Mouse (Mus musculus): ENCODE results near the gene Smarca1. TPM values are rescaled to one million over a fixed set of nuclear protein-coding genes. Genes with fewer than 3 reads are reported as not detected.

Gene Smarca1
- 0.11 and 0.15 TPM in 2 replicates for polyA plus RNA-seq (2012; rRNA removed)

DNA sequence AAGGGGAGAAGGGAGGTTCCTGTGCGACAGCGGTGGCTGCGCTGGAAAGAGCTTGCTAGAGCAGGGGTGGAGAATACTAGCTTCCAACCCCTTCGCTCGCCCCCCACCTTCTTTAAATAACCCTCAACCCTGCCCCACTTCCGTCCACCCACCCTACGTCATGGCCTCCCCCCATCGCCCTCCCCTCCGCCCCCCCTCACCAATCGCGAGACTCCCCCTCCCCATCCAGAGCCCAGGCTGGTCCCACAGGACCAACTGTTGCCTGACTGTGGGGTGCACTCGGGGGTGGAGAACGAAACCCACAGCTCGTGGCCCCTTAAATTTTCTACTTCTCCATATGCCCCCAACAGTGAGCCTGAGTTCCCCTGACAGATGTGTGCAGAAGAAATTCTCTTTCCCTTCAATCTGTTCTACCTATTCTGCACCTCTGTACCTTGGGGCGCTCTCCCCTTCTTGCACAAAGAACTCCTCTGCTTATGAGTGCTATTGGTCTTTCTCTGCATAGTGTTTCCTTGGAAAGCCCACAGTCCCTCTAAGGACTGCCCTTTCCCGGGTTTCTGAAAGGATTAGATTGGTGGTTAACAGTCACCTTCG, at the start of gene Smarca1:
TSS of gene Smarca1 (minus strand) at position 544 of the 594 bp plus-strand sequence.
- WGBS: 26% methylated on average over 16 of the region's 17 CpGs
- no peak for DNase-seq (ENCODE audit: low read depth, low spot score)

DNA sequence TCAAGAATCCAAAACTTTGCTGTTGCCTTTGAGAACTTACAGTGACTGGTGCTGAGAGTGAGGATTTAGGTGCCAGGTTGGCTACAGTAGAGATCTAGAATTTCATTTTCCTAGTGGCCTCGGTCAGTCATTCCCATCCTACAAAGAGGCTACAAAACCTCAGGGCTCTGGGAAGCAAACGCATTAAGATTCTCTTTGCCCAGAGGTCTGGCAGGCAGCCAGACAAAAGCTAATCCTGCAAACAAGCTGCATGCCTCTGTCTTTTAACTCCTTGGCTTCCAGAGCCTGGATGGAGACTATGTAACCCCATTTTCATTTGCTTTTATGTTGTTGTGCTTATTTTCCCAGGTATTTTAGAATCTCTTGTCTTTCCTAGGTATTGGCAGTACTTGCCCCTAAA, 45.0 kb upstream of the Smarca1 start:
- WGBS: 43% methylated on average over 2 of the region's 2 CpGs
- DNase-seq (ENCODE audit: low read depth, low spot score): no peak

DNA sequence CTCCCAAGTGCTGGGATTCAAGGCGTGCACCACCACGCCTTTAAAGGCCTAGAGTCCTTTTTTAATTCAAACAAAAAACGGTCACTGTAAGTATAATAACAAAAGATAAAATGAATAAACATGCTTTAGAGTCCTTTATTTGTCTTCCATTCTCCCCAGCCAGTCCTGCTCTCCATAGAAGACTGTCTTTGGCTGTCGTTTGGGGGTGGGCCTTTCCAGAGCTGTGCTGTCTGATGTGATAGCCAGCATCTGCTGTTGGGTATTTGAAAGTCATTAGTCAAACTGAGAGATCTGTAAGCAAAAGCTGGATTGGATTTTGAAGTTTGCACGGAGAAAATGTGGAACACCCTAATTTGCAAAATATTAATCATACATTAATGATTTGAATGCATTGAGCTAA, 44.1 kb upstream of the Smarca1 start:
- 56% methylated on average over 5 of the region's 5 CpGs for WGBS
- no peak for DNase-seq (ENCODE audit: low read depth, low spot score)

- WGBS: 91% methylated on average over 11 of the region's 11 CpGs
- DNase-seq (ENCODE audit: low read depth, low spot score): no peak
Observed at GRCm38 (mm10) chrX:47934352-47934751, 41.6 kb upstream of the Smarca1 start.

GRCm38 (mm10) chrX:47930449-47930848, 37.7 kb upstream of the Smarca1 start:
- 66% methylated on average over 3 of the region's 3 CpGs for WGBS
- no peak for DNase-seq (ENCODE audit: low read depth, low spot score)

- no peak for DNase-seq (ENCODE audit: low read depth, low spot score)
- 40% methylated on average over 3 of the region's 3 CpGs for WGBS
Observed at GRCm38 (mm10) chrX:47927981-47928380, 35.2 kb upstream of the Smarca1 start.

DNA sequence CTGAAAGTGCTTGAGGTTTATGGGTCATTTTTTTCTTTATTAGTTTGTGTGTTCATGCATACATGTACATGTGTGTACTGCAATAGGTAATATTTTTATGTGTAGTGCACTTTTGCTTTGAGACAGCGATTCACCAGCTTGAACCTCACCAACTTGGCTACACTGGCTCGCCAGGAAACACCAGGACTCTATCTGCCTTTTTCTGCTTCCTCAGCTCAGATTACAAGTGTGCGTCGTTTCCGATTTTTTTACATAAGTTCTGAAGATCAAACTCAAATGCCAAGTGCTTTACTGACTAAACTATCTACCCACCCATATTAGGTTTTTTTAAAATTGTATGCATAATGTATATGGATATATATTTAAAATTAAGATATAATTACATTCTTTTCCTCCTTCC, 27.8 kb upstream of the Smarca1 start:
- no peak for DNase-seq (ENCODE audit: low read depth, low spot score)
- 86% methylated on average over 5 of the region's 5 CpGs for WGBS

DNA sequence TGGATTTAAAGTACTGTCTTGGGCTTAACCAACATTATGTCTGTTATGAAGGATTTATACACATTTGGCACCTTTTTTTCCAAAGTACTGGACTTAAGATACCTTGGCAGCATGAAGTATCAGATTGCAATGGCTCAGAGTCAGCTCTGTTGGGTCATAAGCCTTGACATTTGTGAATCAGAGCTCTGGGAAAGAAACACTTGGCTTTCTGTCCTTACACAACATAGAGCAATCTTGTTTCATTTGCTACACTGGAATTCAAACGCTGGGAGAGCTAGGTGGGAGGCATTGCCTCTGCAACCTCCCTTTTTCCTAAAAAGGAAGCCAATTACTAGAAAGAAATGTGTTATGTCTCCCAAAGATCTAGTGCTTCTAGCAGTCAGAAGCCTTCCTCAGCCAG, 24.1 kb upstream of the Smarca1 start:
- 53% methylated on average over 1 of the region's 1 CpGs for WGBS

GRCm38 (mm10) chrX:47913543-47913938, 20.8 kb upstream of the Smarca1 start:
- DNase-seq (ENCODE audit: low read depth, low spot score): no peak
- 81% methylated on average over 7 of the region's 7 CpGs for WGBS

More for the DNA sequence above, 24.1 kb upstream of the Smarca1 start:
- DNase-seq (ENCODE audit: low read depth, low spot score): no peak

DNA sequence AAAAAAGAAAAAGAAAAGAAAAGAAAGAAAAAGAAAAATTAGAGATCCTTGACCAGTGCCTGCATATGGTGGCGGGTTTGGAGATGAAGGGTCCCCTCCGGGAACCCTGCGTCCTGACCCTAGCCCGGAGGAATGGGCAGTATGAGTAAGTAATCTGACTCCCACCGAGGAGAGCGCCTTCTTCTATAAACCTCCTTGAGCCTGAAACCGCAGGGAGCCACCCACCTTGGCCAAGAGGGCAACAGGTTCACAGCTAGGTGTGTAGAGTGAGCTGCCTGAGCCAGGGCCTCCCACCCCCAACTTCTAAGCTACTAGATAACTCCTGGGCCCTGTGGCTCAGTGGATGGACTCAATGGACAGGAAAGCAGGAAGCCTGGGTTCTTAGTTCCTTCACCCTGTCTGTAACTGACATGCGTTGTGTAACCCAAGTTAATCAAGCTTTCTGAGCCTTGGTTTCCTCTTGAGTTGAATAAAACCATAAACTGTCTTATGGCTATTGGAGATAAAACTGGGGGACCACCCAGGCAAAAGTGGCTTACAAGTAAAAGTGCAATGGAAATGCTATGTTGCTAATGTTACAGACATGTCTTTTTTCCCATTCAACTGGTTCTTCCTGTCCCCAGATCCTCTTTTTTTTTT, 20.2 kb upstream of the Smarca1 start:
- DNase-seq (ENCODE audit: low read depth, low spot score): no peak
- WGBS: 8% methylated on average over 8 of the region's 8 CpGs

GRCm38 (mm10) chrX:47912306-47912792, 19.6 kb upstream of the Smarca1 start, which contains the start of gene Ocrl:
TSS of gene Ocrl (plus strand) at chrX:47912387.
- 12% methylated on average over 34 of the region's 35 CpGs for WGBS

GRCm38 (mm10) chrX:47891907-47892430, 805 bp downstream of the Smarca1 start:
- no peak for DNase-seq (ENCODE audit: low read depth, low spot score)
- 13% methylated on average over 31 of the region's 36 CpGs for WGBS

More at GRCm38 (mm10) chrX:47912306-47912792, 19.6 kb upstream of the Smarca1 start, which contains the start of gene Ocrl:
- no peak for DNase-seq (ENCODE audit: low read depth, low spot score)

DNA sequence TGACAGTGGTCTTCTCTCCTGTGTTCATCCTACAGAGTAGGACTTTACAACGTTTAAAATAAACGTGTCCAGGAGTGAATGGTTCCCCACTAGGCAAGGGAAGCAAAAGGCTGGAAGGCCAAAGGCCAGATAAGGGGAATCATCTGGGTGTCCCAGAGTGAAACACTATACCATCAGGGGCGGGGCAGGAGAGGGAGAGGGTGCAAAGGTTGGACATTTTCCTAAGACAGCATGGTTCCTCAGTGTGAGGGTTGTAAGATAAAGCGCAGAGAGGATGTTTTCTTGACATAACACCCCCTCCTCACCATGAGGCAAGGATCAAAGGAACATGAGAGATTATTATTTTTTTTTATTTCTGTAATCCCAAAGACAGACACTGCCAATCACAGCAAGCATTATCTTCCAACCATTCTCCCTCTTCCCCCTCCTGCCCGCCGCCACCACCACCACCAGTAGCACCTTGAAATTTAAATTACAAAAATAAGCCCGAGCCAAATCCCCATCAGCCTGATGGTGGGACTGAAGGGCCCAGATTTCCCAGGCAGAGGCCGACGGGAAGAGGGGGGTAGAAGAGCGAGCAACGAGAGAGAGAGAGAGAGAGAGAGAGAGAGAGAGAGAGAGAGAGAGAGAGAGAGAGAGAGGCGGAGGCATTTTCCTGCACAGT, 1.4 kb downstream of the Smarca1 start:
- 20% methylated on average over 11 of the region's 12 CpGs for WGBS
- no peak for DNase-seq (ENCODE audit: low read depth, low spot score)

- no peak for DNase-seq (ENCODE audit: low read depth, low spot score)
- 47% methylated on average over 2 of the region's 2 CpGs for WGBS
Observed at GRCm38 (mm10) chrX:47887401-47887800, 5.4 kb downstream of the Smarca1 start.

GRCm38 (mm10) chrX:47882813-47883212, 10.0 kb downstream of the Smarca1 start:
- DNase-seq (ENCODE audit: low read depth, low spot score): no peak
- 55% methylated on average over 6 of the region's 6 CpGs for WGBS

GRCm38 (mm10) chrX:47880052-47880451, 12.7 kb downstream of the Smarca1 start:
- 23% methylated on average over 2 of the region's 2 CpGs for WGBS
- DNase-seq (ENCODE audit: low read depth, low spot score): no peak

DNA sequence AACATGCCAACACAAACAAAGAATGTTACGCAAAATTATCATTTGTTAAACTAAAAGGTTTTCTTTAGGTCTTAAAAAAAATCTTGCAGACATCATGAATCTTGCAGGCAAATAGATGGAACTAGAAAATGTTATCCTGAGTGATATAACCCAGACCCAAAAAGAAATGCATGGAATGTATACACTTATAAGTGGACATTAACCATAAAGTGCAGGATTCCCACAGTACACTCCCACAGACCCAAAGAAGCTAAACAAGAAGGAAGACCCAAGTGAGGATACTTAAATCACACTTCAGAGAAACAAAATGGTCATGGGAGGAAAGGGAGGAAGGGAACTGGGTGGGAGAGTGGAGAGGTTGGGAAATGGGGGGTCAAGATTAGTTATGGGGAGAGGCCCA, 34.2 kb downstream of the Smarca1 start:
- no peak for DNase-seq (ENCODE audit: low read depth, low spot score)
- 100% methylated on average over 1 of the region's 1 CpGs for WGBS

GRCm38 (mm10) chrX:47835835-47836195, 57.0 kb downstream of the Smarca1 start:
- no peak for DNase-seq (ENCODE audit: low read depth, low spot score)
- WGBS: 45% methylated on average over 1 of the region's 1 CpGs

DNA sequence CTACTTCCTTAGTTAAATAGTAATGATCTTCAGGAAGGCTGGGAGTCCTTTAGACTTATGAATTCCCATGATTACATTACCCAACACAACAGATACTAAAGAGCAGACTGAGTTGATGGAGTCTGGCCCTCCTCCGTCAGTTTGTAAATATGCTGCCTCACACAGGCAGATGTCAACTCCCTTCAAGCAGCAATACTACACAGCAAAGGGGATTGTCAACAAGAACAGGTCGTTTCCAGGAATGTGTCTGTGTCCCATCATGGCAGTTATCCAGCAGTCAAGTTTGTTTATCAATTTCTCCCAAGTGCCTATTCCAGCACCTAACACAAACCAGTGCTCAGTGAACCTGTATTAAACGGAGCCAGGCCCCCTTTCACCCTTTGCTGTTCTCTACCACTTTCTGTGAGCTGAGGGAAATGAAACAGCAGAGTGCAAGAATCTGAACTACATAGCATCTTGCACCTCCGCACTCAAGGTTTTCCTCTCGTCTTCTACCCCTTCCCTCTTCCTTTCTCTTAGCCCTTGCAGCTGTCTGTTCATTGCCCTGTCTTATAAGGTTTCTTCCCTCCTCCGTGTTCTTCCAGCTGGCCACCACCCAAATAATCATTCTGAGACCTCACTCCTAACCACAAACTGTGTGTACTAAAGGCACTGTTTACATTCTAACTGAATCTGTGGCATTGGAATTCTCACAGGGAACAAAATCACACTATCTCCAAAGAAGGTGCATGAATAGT, 57.5 kb downstream of the Smarca1 start:
- 46% methylated on average over 6 of the region's 6 CpGs for WGBS

GRCm38 (mm10) chrX:47833431-47833830, 59.3 kb downstream of the Smarca1 start:
- WGBS: 41% methylated on average over 2 of the region's 2 CpGs
- no peak for DNase-seq (ENCODE audit: low read depth, low spot score)

More for the DNA sequence above, 57.5 kb downstream of the Smarca1 start:
- no peak for DNase-seq (ENCODE audit: low read depth, low spot score)

Data from large intestine, adult 2 months (tissue).